Mouse (Mus musculus): ENCODE results near the gene Pon1.

Gene Pon1

GRCm38 (mm10) chr6:5174179-5174812 is 19.4 kb downstream of the Pon1 start:
- DNase-seq, result no peak

GRCm38 (mm10) chr6:5172571-5172970 is 21.2 kb downstream of the Pon1 start:
- DNase-seq, result no peak

GRCm38 (mm10) chr6:5171418-5171817 is 22.3 kb downstream of the Pon1 start:
- DNase-seq, result no peak

GRCm38 (mm10) chr6:5168158-5168557 is 25.6 kb downstream of the Pon1 start:
- no peak for DNase-seq

- DNase-seq, result no peak
Measured at GRCm38 (mm10) chr6:5167051-5167677, 26.6 kb downstream of the Pon1 start.

GRCm38 (mm10) chr6:5164855-5165254 is 28.9 kb downstream of the Pon1 start:
- DNase-seq, result no peak

GRCm38 (mm10) chr6:5163507-5164144 is 30.1 kb downstream of the Pon1 start:
- DNase-seq, result no peak

GRCm38 (mm10) chr6:5162052-5162451 is 31.7 kb downstream of the Pon1 start:
- no peak for DNase-seq

- DNase-seq, result no peak
Measured at GRCm38 (mm10) chr6:5159385-5159791, 34.4 kb downstream of the Pon1 start.

- no peak for DNase-seq
Measured at GRCm38 (mm10) chr6:5156541-5157425, 37.0 kb downstream of the Pon1 start.

- no peak for DNase-seq
Measured at GRCm38 (mm10) chr6:5155313-5155927, 38.3 kb downstream of the Pon1 start.

GRCm38 (mm10) chr6:5154786-5155185 is 39.0 kb downstream of the Pon1 start:
- DNase-seq, result no peak

- no peak for DNase-seq
Measured at GRCm38 (mm10) chr6:5152185-5152584, 41.6 kb downstream of the Pon1 start.

GRCm38 (mm10) chr6:5151171-5151570 is 42.6 kb downstream of the Pon1 start:
- DNase-seq, result no peak

GRCm38 (mm10) chr6:5149941-5150340 is 43.8 kb downstream of the Pon1 start:
- no peak for DNase-seq

GRCm38 (mm10) chr6:5147488-5148142 is 46.1 kb downstream of the Pon1 start:
- no peak for DNase-seq

GRCm38 (mm10) chr6:5139666-5140065 is 54.1 kb downstream of the Pon1 start:
- no peak for DNase-seq

- no peak for DNase-seq
Measured at GRCm38 (mm10) chr6:5138875-5139631, 54.7 kb downstream of the Pon1 start.

GRCm38 (mm10) chr6:5136046-5136445 is 57.7 kb downstream of the Pon1 start:
- DNase-seq, result no peak

- DNase-seq, result no peak
Measured at GRCm38 (mm10) chr6:5134986-5135385, 58.8 kb downstream of the Pon1 start.

GRCm38 (mm10) chr6:5129364-5130093 is 64.2 kb downstream of the Pon1 start:
- no peak for DNase-seq

All from right cerebral cortex, postnatal 14 days (tissue).